Mouse (Mus musculus) gastrocnemius, postnatal 4 days (tissue): Measurements from ENCODE around the gene Fpgs. TPM values are rescaled to one million over a fixed set of nuclear protein-coding genes. Genes with fewer than 3 reads are reported as not detected.

ENCODE experiments used
- DNase-seq, 2 experiments: peaks; one replicate each; pipeline ENCODE4 v3.0.0; 2021 to 2022; ENCODE audit warnings: low spot score in 2 of 2, mixed read lengths in 2 of 2
- microRNA-seq: library from miRNA; unstranded; fragments of <30 nt; microRNA quantifications from one replicate; pipeline ENCODE4 v1.2.0, GENCODE M21; 2021
- total RNA-seq, 2 experiments: library from RNA; stranded (reverse); gene quantifications; 2 replicates each; pipeline ENCODE4 v1.2.3; 2021

Gene Fpgs
- total RNA-seq, 2 experiments from 2014 or later, result 18.7 to 22.4 TPM

DNA sequence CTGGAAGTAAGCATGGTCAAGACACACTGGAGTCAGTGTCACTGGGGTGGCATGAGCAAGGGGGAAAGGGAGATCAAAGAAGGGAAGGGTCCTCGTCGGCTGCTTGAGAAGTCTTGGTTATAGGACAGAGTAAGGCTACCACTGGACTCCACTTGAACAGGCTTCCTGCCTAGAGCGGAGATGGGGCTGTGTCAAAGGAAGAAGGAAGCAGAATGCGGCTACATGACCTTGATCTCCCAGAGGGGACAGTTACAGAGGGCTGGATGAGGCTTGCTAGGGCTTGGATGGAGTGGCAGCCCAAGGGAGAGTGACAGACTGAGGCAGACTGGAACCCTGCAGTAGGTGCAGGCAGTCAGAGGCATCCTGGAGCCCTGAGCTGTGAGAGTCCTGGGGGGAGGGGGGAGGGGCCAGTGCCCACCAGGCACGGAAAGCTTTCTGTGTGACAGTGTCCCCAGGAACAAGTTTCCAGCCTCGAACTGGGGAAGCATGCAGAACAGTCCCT lies 63.3 kb downstream of the Fpgs start:
- no peak for DNase-seq

- no peak for DNase-seq
Measured at GRCm38 (mm10) chr2:32639632-32640031, 64.3 kb downstream of the Fpgs start.

DNA sequence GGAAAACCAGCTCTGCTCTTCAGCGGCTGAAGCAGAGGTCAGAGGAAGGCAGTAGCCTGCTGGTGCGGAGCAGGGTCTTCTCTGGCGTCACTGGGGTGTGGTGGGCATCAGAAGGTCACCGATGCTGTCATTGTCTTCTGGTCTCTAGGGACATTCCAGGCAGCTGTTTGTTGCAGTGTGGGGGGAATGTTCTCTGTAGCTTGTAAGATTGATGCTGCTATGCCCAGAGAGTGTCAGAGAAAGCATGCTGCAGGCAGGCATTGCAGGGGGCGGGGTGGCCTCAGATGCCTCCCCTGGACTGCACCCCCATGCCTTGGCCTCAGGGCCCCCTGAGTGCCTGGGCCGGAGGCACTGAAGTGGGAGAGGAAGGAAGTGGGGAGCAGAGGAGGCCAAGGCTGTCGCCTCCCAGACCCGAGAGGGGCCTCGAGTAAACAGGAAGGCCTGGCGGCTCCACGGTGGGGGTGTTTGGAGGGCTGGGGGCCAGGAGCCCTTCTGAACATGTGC lies 66.1 kb downstream of the Fpgs start:
- DNase-seq, result peak in 1 of 2 experiments; percentile 48

- no peak for DNase-seq
Measured at GRCm38 (mm10) chr2:32636617-32637016, 67.3 kb downstream of the Fpgs start.

GRCm38 (mm10) chr2:32634277-32635105 lies 69.5 kb downstream of the Fpgs start:
- DNase-seq, result no peak

GRCm38 (mm10) chr2:32633660-32634059 lies 70.3 kb downstream of the Fpgs start:
- DNase-seq, result no peak

Small RNA genes within 50 kb of the gene (microRNA-seq; reads per million reads assigned to microRNA genes)
- gene Gm47291 (not detected), gene Mir1954 (not detected), gene Mir2861 (not detected), gene Mir3960 (not detected), gene Mir8093 (not detected)

Other genes starting within 250 kb of the Fpgs start
- 1 to 10 TPM; 7.5 to 8.2 TPM for gene Fam102a, start 168.8 kb downstream of the Fpgs start, total RNA-seq
- gene Dpm2, start 133.3 kb downstream of the Fpgs start, total RNA-seq, result 10 to 100 TPM; 36.4 to 41.9 TPM
- not detected for gene Pip5kl1, start 129.3 kb downstream of the Fpgs start, total RNA-seq
- gene 9430097D07Rik, start 128.5 kb downstream of the Fpgs start, total RNA-seq, result not detected
- gene St6galnac4, start 117.0 kb downstream of the Fpgs start, total RNA-seq, result 10 to 100 TPM; 48.8 to 55.1 TPM
- 10 to 100 TPM; 57.4 to 63.6 TPM for gene St6galnac6, start 104.4 kb downstream of the Fpgs start, total RNA-seq
- gene Ak1, start 82.4 kb downstream of the Fpgs start, total RNA-seq, result 100 to 1,000 TPM; 892 to 897 TPM
- 10 to 100 TPM; 55.3 to 60.1 TPM for gene Eng, start 57.5 kb downstream of the Fpgs start, total RNA-seq
- gene Cdk9, start 8.9 kb upstream of the Fpgs start, total RNA-seq, result 10 to 100 TPM; 49.3 to 55.2 TPM
- gene Sh2d3c, start 16.9 kb upstream of the Fpgs start, total RNA-seq, result 10 to 100 TPM; 18.4 TPM
- gene 6330409D20Rik, start 36.9 kb upstream of the Fpgs start, total RNA-seq, result not detected
- 10 to 100 TPM; 17.8 to 22.4 TPM for gene Tor2a, start 53.1 kb upstream of the Fpgs start, total RNA-seq
- gene Ttc16, start 71.5 kb upstream of the Fpgs start, total RNA-seq, result not detected
- gene Ptrh1, start 71.6 kb upstream of the Fpgs start, total RNA-seq, result 1 to 10 TPM; 2.0 to 3.2 TPM
- gene Cfap157, start 80.3 kb upstream of the Fpgs start, total RNA-seq, result not detected
- gene Stxbp1, start 143.1 kb upstream of the Fpgs start, total RNA-seq, result 10 to 100 TPM; 16.3 to 16.9 TPM
- gene Fam129b, start 172.0 kb upstream of the Fpgs start, total RNA-seq, result 10 to 100 TPM; 26.8 to 27.5 TPM